25 mouse cellular contexts compared by ENCODE assay signal in genomic region chr16:36887546-36887945, GRCm38 (mm10). TPM values are rescaled to one million over a fixed set of nuclear protein-coding genes. Genes with fewer than 3 reads are reported as not detected.
A peak's percentile ranks its signal among the peaks of the same experiment; 100 is the strongest.
DNase-seq lines count a peak whose midpoint lies in the region; ATAC-seq and TF ChIP-seq lines count a peak whose summit lies in the region.
"Had no signal": no experiment of that assay in that cellular context is flagged by ENCODE, and none has a peak within 500 bp of the region (broad histone marks: within the 10 kb centered on the region; RNA-seq: fewer than 3 reads in every experiment).

No protein-coding gene starts in this region.

- no peak overlapping the region for H3K9ac ChIP-seq in ES-Bruce4 (ENCODE audit: low read depth, poor library complexity, severe bottlenecking)
- H3K9ac ChIP-seq: forebrain, embryonic 15.5 days; heart, embryonic 12.5 days; hindbrain, embryonic 12.5 days; kidney, embryonic 15.5 days; limb, embryonic 13.5 days; liver, embryonic 15.5 days; neural tube, embryonic 15.5 days; stomach, embryonic 15.5 days had no signal

- no peaks in the 10 kb centered on the region for H3K4me1 ChIP-seq in heart, embryonic 10.5 days
- no peaks in the 10 kb centered on the region for H3K4me1 ChIP-seq in ES-Bruce4 (ENCODE audit: control insufficient read depth, insufficient read depth, low read length)
- H3K4me1 ChIP-seq: heart, embryonic 12.5 days; hindbrain, embryonic 12.5 days; kidney, embryonic 15.5 days; limb, embryonic 13.5 days; stomach, embryonic 15.5 days had no signal

- no peaks in the 10 kb centered on the region for H3K27me3 ChIP-seq in heart, embryonic 10.5 days (ENCODE audit: insufficient read depth, poor library complexity, severe bottlenecking)
- no peaks in the 10 kb centered on the region for H3K27me3 ChIP-seq in ES-Bruce4 (ENCODE audit: control insufficient read depth, insufficient read depth, low read length, poor library complexity, severe bottlenecking)
- H3K27me3 ChIP-seq: forebrain, embryonic 15.5 days; heart, embryonic 12.5 days; hindbrain, embryonic 12.5 days; kidney, embryonic 15.5 days; limb, embryonic 13.5 days; liver, embryonic 15.5 days; neural tube, embryonic 15.5 days; stomach, embryonic 15.5 days had no signal

- ATAC-seq in inflammation-experienced regulatory T-cells, adult 6 months, result no peak
- ATAC-seq: forebrain, embryonic 15.5 days; midbrain, embryonic 16.5 days had no signal

- H3K4me3 ChIP-seq in heart, embryonic 10.5 days, result no peak overlapping the region
- no peak overlapping the region for H3K4me3 ChIP-seq in ES-Bruce4 (ENCODE audit: low read depth, low read length)
- H3K4me3 ChIP-seq: forebrain, embryonic 15.5 days; heart, embryonic 12.5 days; hindbrain, embryonic 12.5 days; kidney, embryonic 15.5 days; limb, embryonic 13.5 days; liver, embryonic 15.5 days; neural tube, embryonic 15.5 days; stomach, embryonic 15.5 days had no signal

- 82% methylated on average over 5 of the region's 5 CpGs for WGBS in heart, embryonic 10.5 days

- H3K36me3 ChIP-seq in heart, embryonic 10.5 days, result peaks cover 56% of the 10 kb centered on the region
- H3K36me3 ChIP-seq in ES-Bruce4 (ENCODE audit: control insufficient read depth, insufficient read depth, low read length, poor library complexity, severe bottlenecking), result 0 out of 2 replicates have a peak, but pooled peaks cover 2% of the 10 kb centered on the region

- H3K27ac ChIP-seq in heart, embryonic 10.5 days, result no peak overlapping the region
- no peak overlapping the region for H3K27ac ChIP-seq in ES-Bruce4 (ENCODE audit: insufficient read depth, low read length)
- H3K27ac ChIP-seq: forebrain, embryonic 15.5 days; hindbrain, embryonic 12.5 days; kidney, embryonic 15.5 days; limb, embryonic 13.5 days; macrophage; neural tube, embryonic 15.5 days; stomach, embryonic 15.5 days had no signal

- no peak for TF ChIP-seq EP300 in ES-Bruce4 (IDR thresholded peaks at IDR 0.05; ENCODE audit: insufficient read depth, low read depth, low read length)

- no peaks in the 10 kb centered on the region for H3K9me3 ChIP-seq in heart, embryonic 10.5 days
- no peaks in the 10 kb centered on the region for H3K9me3 ChIP-seq in ES-Bruce4 (replicated peaks; ENCODE audit: control insufficient read depth, insufficient read depth, low read length, poor library complexity, severe bottlenecking)
- H3K9me3 ChIP-seq: forebrain, embryonic 15.5 days; heart, embryonic 12.5 days; hindbrain, embryonic 12.5 days; kidney, embryonic 15.5 days; limb, embryonic 13.5 days; liver, embryonic 15.5 days; neural tube, embryonic 15.5 days; stomach, embryonic 15.5 days had no signal

- TF ChIP-seq CTCF in ES-Bruce4 (IDR thresholded peaks at IDR 0.05; ENCODE audit: low read depth, low read length), result peak; percentile 8

- no peak for TF ChIP-seq POLR2A in ES-Bruce4 (IDR thresholded peaks at IDR 0.05; ENCODE audit: insufficient read depth, low read length)

- DNase-seq in heart, adult 11 months, result peak; percentile 80
- no peak for DNase-seq in heart, embryonic 10.5 days (ENCODE audit: low spot score)
- peak; percentile 85 for DNase-seq in ES-CJ7 (ENCODE audit: low read depth, low spot score)
- DNase-seq in adrenal gland, postnatal 25 days, result peak; percentile 33
- no peak for DNase-seq in thymus, postnatal 14 days
- DNase-seq: cerebellum, adult 2 months; gastrocnemius, postnatal 10 days; heart, postnatal 10 days; kidney, adult 11 months; kidney, postnatal 4 days; thymus, adult 2 months had no signal

RNA-seq across cellular contexts. Expression of gene Golgb1, which starts 12.6 kb away (rescaled TPM):
- polyA plus RNA-seq in heart, embryonic 10.5 days (2016; fragmentation: Nextera tagmentation; extraction: Ambion mirVana), result 56.4 and 67.1 TPM in 2 replicates
- polyA plus RNA-seq in ES-Bruce4 (2011; ENCODE audit: insufficient read depth, insufficient read length, low read depth, missing spikeins), result 65.1 and 67.5 TPM in 2 replicates
- total RNA-seq in adrenal gland, postnatal 25 days (2021), result 60.8 and 97.3 TPM in 2 replicates
- polyA plus RNA-seq in inflammation-experienced regulatory T-cells, adult 6 months (2017; shearing (Covaris generic)), result 10 to 100 TPM; 33.8 to 41.7 (median 37.1) TPM

RNA-seq across cellular contexts. Expression of gene Eaf2, which starts 12.7 kb away (rescaled TPM):
- 0.38 and 1.3 TPM in 2 replicates for polyA plus RNA-seq in heart, embryonic 10.5 days (2016; fragmentation: Nextera tagmentation; extraction: Ambion mirVana)
- polyA plus RNA-seq in ES-Bruce4 (2011; ENCODE audit: insufficient read depth, insufficient read length, low read depth, missing spikeins), result 2.4 and 2.9 TPM in 2 replicates
- total RNA-seq in adrenal gland, postnatal 25 days (2021), result 1.4 and 1.6 TPM in 2 replicates
- polyA plus RNA-seq in inflammation-experienced regulatory T-cells, adult 6 months (2017; shearing (Covaris generic)), result 1 to 10 TPM in 1 of 3 experiments, under 1 TPM in 2; 0.36 to 2.0 (median 0.63) TPM
- total RNA-seq: granulocyte monocyte progenitor cell, adult 5-6 weeks had no signal
- polyA plus RNA-seq: macrophage had no signal

RNA-seq across cellular contexts. Expression of gene Hcls1, which starts 47.2 kb away (rescaled TPM):
- polyA plus RNA-seq in heart, embryonic 10.5 days (2016; fragmentation: Nextera tagmentation; extraction: Ambion mirVana), result 2.2 and 3.8 TPM in 2 replicates
- not detected in 2 replicates for polyA plus RNA-seq in ES-Bruce4 (2011; ENCODE audit: insufficient read depth, insufficient read length, low read depth, missing spikeins)
- 6.5 and 10.5 TPM in 2 replicates for total RNA-seq in adrenal gland, postnatal 25 days (2021)
- polyA plus RNA-seq in inflammation-experienced regulatory T-cells, adult 6 months (2017; shearing (Covaris generic)), result 100 to 1,000 TPM; 180 to 219 (median 188) TPM
- polyA plus RNA-seq: C2C12 had no signal

RNA-seq across cellular contexts. Expression of gene Iqcb1, which starts 59.4 kb away (rescaled TPM):
- polyA plus RNA-seq in heart, embryonic 10.5 days (2016; fragmentation: Nextera tagmentation; extraction: Ambion mirVana), result 37.5 and 47.8 TPM in 2 replicates
- 63.9 and 64.9 TPM in 2 replicates for polyA plus RNA-seq in ES-Bruce4 (2011; ENCODE audit: insufficient read depth, insufficient read length, low read depth, missing spikeins)
- total RNA-seq in adrenal gland, postnatal 25 days (2021), result 18.6 and 19.5 TPM in 2 replicates
- polyA plus RNA-seq in inflammation-experienced regulatory T-cells, adult 6 months (2017; shearing (Covaris generic)), result 10 to 100 TPM in 2 of 3 experiments, 1 to 10 TPM in 1; 6.7 to 25.0 (median 19.2) TPM

Comparison
In these comparisons a context has a peak if more than half of its experiments do, and no peak if none do; other contexts are left out.
1. DNase-seq: peak in heart, adult 11 months (single experiment), ES-CJ7 (single experiment) and adrenal gland, postnatal 25 days (single experiment); none in heart, embryonic 10.5 days (single experiment) and thymus, postnatal 14 days (single experiment).
2. RNA of gene Hcls1, which starts 47.2 kb away (polyA plus RNA-seq): 180 to 219 TPM in inflammation-experienced regulatory T-cells, adult 6 months; 2.2 to 3.8 TPM in heart, embryonic 10.5 days and not detected in ES-Bruce4; every median in the first group is over 10 times any median in the second.